Mouse (Mus musculus) induced T-regulatory cell, adult 2 months (primary cell): ENCODE measurements around the gene Msx2.
A peak's percentile ranks its signal among the peaks of the same experiment; 100 is the strongest.

ENCODE experiments used
- DNase-seq: peaks from one replicate; pipeline ENCODE4 v3.0.0-alpha.2; 2012; ENCODE audit warnings: low read depth

Msx2 gene

GRCm38 (mm10) chr13:53464441-53465001 lies 8.4 kb downstream of the Msx2 start:
- DNase-seq, result no peak

- DNase-seq, result no peak
Measured at GRCm38 (mm10) chr13:53463946-53464345, 8.9 kb downstream of the Msx2 start.

GRCm38 (mm10) chr13:53463037-53463436 lies 9.8 kb downstream of the Msx2 start:
- DNase-seq, result no peak

- DNase-seq, result no peak
Measured at GRCm38 (mm10) chr13:53462649-53462970, 10.3 kb downstream of the Msx2 start.

GRCm38 (mm10) chr13:53461855-53462648 lies 10.8 kb downstream of the Msx2 start:
- DNase-seq, result no peak

- no peak for DNase-seq
Measured at GRCm38 (mm10) chr13:53461346-53461745, 11.5 kb downstream of the Msx2 start.

- DNase-seq, result no peak
Measured at GRCm38 (mm10) chr13:53458766-53459165, 14.1 kb downstream of the Msx2 start.

- DNase-seq, result no peak
Measured at GRCm38 (mm10) chr13:53454794-53455672, 17.8 kb downstream of the Msx2 start.

- no peak for DNase-seq
Measured at GRCm38 (mm10) chr13:53453927-53454326, 18.9 kb downstream of the Msx2 start.

GRCm38 (mm10) chr13:53447609-53448008 lies 25.3 kb downstream of the Msx2 start:
- DNase-seq, result peak; percentile 29

- DNase-seq, result no peak
Measured at GRCm38 (mm10) chr13:53443602-53444001, 29.3 kb downstream of the Msx2 start.

GRCm38 (mm10) chr13:53442168-53442980 lies 30.5 kb downstream of the Msx2 start:
- DNase-seq, result no peak

- no peak for DNase-seq
Measured at GRCm38 (mm10) chr13:53441307-53442028, 31.4 kb downstream of the Msx2 start.

GRCm38 (mm10) chr13:53439957-53440356 lies 32.9 kb downstream of the Msx2 start:
- DNase-seq, result no peak

- DNase-seq, result peak; percentile 91
Measured at GRCm38 (mm10) chr13:53426507-53426906, 46.4 kb downstream of the Msx2 start.

- DNase-seq, result no peak
Measured at GRCm38 (mm10) chr13:53421189-53421588, 51.7 kb downstream of the Msx2 start.

GRCm38 (mm10) chr13:53420741-53421140 lies 52.1 kb downstream of the Msx2 start:
- no peak for DNase-seq

- no peak for DNase-seq
Measured at GRCm38 (mm10) chr13:53419681-53420080, 53.2 kb downstream of the Msx2 start.

- no peak for DNase-seq
Measured at GRCm38 (mm10) chr13:53417701-53418100, 55.2 kb downstream of the Msx2 start.
